Mouse (Mus musculus) heart, embryonic 11.5 days (tissue): ENCODE results near the gene Tm7sf2. TPM values are rescaled to one million over a fixed set of nuclear protein-coding genes. Genes with fewer than 3 reads are reported as not detected.

Experiments
- ATAC-seq: fragments of 200-750 bp; cut with Nextera tagmentation; replicated peaks from 2 replicates; pipeline ENCODE4 v1.8.0; 2017; ENCODE audit warnings: moderate library complexity; ENCODE audit not compliant: insufficient number of reproducible peaks, low FRiP score, low TSS enrichment
- H3K27ac ChIP-seq: fragments of 300-500 bp; sonication (generic); 2 replicates; pipeline ENCODE4 v1.5.1; 2014; ENCODE audit warnings: mild to moderate bottlenecking, low read depth, low read length
- H3K27me3 ChIP-seq: fragments of 300-500 bp; sonication (generic); 2 replicates; pipeline ENCODE4 v1.6.1; 2014; ENCODE audit warnings: mild to moderate bottlenecking, low read length, mixed read lengths; ENCODE audit not compliant: control insufficient read depth, insufficient read depth
- H3K36me3 ChIP-seq: fragments of 300-500 bp; sonication (generic); 2 replicates; pipeline ENCODE4 v1.6.1; 2014; ENCODE audit warnings: mild to moderate bottlenecking, low read length, moderate library complexity, mixed read lengths; ENCODE audit not compliant: control insufficient read depth, insufficient read depth
- H3K4me1 ChIP-seq: fragments of 300-500 bp; sonication (generic); 2 replicates; pipeline ENCODE4 v1.6.1; 2014; ENCODE audit warnings: low read length; ENCODE audit not compliant: control insufficient read depth, insufficient read depth
- H3K4me2 ChIP-seq: fragments of 300-500 bp; sonication (generic); 2 replicates; pipeline ENCODE4 v1.6.1; 2014; ENCODE audit warnings: mild to moderate bottlenecking, moderate library complexity
- H3K4me3 ChIP-seq: fragments of 300-500 bp; sonication (generic); 2 replicates; pipeline ENCODE4 v1.5.1; 2014; ENCODE audit warnings: low read depth, low read length
- H3K9ac ChIP-seq: fragments of 300-500 bp; sonication (generic); 2 replicates; pipeline ENCODE4 v1.6.1; 2014; ENCODE audit warnings: mild to moderate bottlenecking, low read depth, low read length, moderate library complexity
- H3K9me3 ChIP-seq: fragments of 300-500 bp; sonication (generic); replicated peaks from 2 replicates; pipeline ENCODE4 v1.6.1; 2016; ENCODE audit warnings: low read length; ENCODE audit not compliant: control insufficient read depth
- WGBS: fragments of 180-500 bp; shearing (Covaris S2); extraction: QIAGEN DNeasy Blood & Tissue Kit; methylation state at CpG from one replicate; pipeline ENCODE4 v1.1.7; 2014; ENCODE audit not compliant: insufficient replicate concordance; 5-methylcytosine and 5-hydroxymethylcytosine counted together
- polyA plus RNA-seq: library from polyadenylated mRNA; unstranded; fragments of >200 nt; fragmentation: Nextera tagmentation; extraction: Ambion mirVana; gene quantifications from 2 replicates; pipeline ENCODE4 v1.2.1, GENCODE M21; 2014

Gene Tm7sf2
- polyA plus RNA-seq, 1 experiment from 2014 or later: 10.1 TPM

DNA sequence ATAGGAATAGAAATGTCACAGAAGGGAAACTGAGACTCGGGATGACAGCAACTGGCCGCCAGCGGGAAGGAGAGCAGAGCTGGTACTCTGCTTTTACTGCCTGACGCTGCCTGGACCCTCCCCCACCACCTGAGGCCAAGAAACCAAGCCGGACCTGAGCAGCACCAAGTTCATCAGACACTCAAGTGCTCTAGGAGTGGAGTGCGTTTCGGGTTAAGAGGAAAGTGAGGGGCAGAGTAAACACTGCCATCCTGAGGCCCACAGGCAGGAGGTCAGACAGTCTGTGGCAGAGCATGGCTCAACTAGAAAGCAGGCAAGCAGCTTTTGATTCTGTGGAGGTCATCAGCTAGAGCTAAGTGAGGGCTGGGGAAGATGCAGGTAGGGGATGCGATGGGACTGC, 45.1 kb downstream of the Tm7sf2 start:
- Histone ChIP-seq H3K4me3 (no peak overlapping the region), H3K36me3 (no peaks in the 10 kb centered on the region), H3K4me2 (no peak overlapping the region), H3K27me3 (no peaks in the 10 kb centered on the region), H3K9me3 (no peaks in the 10 kb centered on the region), H3K27ac (no peak overlapping the region), H3K4me1 (no peaks in the 10 kb centered on the region), H3K9ac (no peak overlapping the region)
- ATAC-seq: no peak
- WGBS: 54% methylated on average over 8 of the region's 8 CpGs

GRCm38 (mm10) chr19:6020276-6020675, 47.9 kb downstream of the Tm7sf2 start:
- ATAC-seq: no peak
- Histone ChIP-seq H3K4me3 (no peak overlapping the region), H3K4me1 (peaks cover 2% of the 10 kb centered on the region; the same call in 1 of the 2 replicates), H3K4me2 (no peak overlapping the region), H3K27me3 (peaks cover 3% of the 10 kb centered on the region; the same call in 1 of the 2 replicates), H3K9me3 (no peaks in the 10 kb centered on the region), H3K9ac (no peak overlapping the region), H3K36me3 (no peaks in the 10 kb centered on the region), H3K27ac (no peak overlapping the region)
- 35% methylated on average over 3 of the region's 3 CpGs for WGBS

- Histone ChIP-seq H3K4me1 (peaks cover 9% of the 10 kb centered on the region; the same call in 1 of the 2 replicates), H3K9me3 (no peaks in the 10 kb centered on the region), H3K27me3 (peaks cover 3% of the 10 kb centered on the region; the same call in 1 of the 2 replicates), H3K9ac (no peak overlapping the region), H3K27ac (no peak overlapping the region), H3K36me3 (no peaks in the 10 kb centered on the region), H3K4me3 (no peak overlapping the region), H3K4me2 (no peak overlapping the region)
- 23% methylated on average over 15 of the region's 15 CpGs for WGBS
- ATAC-seq: no peak
Measured at GRCm38 (mm10) chr19:6018142-6019089, 49.8 kb downstream of the Tm7sf2 start.

- peak overlapping the region; percentile 95; the same call in 1 of the 2 replicates for H3K4me2 ChIP-seq
- peaks cover 9% of the 10 kb centered on the region; the same call in 1 of the 2 replicates for H3K4me1 ChIP-seq
- 0 out of 2 replicates have a peak overlapping the region, but pooled peaks have one; percentile 60 for H3K4me3 ChIP-seq
- no peaks in the 10 kb centered on the region for H3K9me3 ChIP-seq
- H3K27me3 ChIP-seq: peaks cover 6% of the 10 kb centered on the region; the same call in 1 of the 2 replicates
- H3K36me3 ChIP-seq: no peaks in the 10 kb centered on the region
- H3K9ac ChIP-seq: no peak overlapping the region
- ATAC-seq: no peak
- WGBS: 52% methylated on average over 7 of the region's 7 CpGs
- H3K27ac ChIP-seq: no peak overlapping the region
Measured at GRCm38 (mm10) chr19:6016532-6016931, 51.6 kb downstream of the Tm7sf2 start.

- Histone ChIP-seq H3K9ac (peak within 1 kb of the TSS; percentile 73), H3K9me3 (no peaks in the 10 kb centered on the region), H3K4me3 (peak within 1 kb of the TSS; percentile 60), H3K27ac (peak within 1 kb of the TSS; percentile 80), H3K27me3 (peaks cover 6% of the 10 kb centered on the region; the same call in 1 of the 2 replicates), H3K36me3 (no peaks in the 10 kb centered on the region), H3K4me2 (peak within 1 kb of the TSS; percentile 95), H3K4me1 (peaks cover 9% of the 10 kb centered on the region; the same call in 1 of the 2 replicates)
- peak; percentile 72 for ATAC-seq
- 3% methylated on average over 39 of the region's 40 CpGs for WGBS
Measured at GRCm38 (mm10) chr19:6015511-6016315, 52.5 kb downstream of the Tm7sf2 start, which contains the start of gene Capn1. Gene Capn1, minus strand, starts transcription at chr19:6015897.

GRCm38 (mm10) chr19:6014991-6015510, 53.1 kb downstream of the Tm7sf2 start:
- Histone ChIP-seq H3K9me3 (no peaks in the 10 kb centered on the region), H3K4me1 (peaks cover 9% of the 10 kb centered on the region; the same call in 1 of the 2 replicates), H3K27ac (peak overlapping the region; percentile 80), H3K27me3 (peaks cover 6% of the 10 kb centered on the region; the same call in 1 of the 2 replicates), H3K4me3 (peak overlapping the region; percentile 60), H3K36me3 (no peaks in the 10 kb centered on the region), H3K4me2 (peak overlapping the region; percentile 95), H3K9ac (peak overlapping the region; percentile 73)
- peak; percentile 90 for ATAC-seq
- 2% methylated on average over 18 of the region's 18 CpGs for WGBS

DNA sequence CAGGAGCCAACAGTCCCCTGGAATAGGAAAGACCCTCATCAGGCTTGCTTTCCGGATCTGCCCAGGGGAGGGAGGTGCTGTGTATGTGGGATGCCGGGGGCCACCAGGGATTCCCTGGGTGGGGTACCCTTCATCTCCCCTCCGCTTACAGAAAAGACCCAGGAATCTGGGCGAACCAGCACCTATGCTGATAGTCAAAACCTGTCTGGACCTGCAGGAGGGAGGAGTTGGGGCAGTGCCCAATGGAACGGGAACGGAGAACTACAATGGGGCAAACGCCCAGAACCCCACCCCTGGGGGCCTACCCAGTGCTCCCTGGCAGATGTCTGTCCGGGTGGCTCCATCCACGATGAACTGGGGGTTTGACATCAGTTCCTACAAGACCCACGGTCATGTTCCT, 54.5 kb downstream of the Tm7sf2 start:
- H3K4me2 ChIP-seq: peak overlapping the region; percentile 95; the same call in 1 of the 2 replicates
- ATAC-seq: no peak
- H3K9ac ChIP-seq: no peak overlapping the region
- H3K27ac ChIP-seq: no peak overlapping the region
- peaks cover 6% of the 10 kb centered on the region; the same call in 1 of the 2 replicates for H3K27me3 ChIP-seq
- WGBS: 89% methylated on average over 10 of the region's 10 CpGs
- H3K4me1 ChIP-seq: peaks cover 9% of the 10 kb centered on the region; the same call in 1 of the 2 replicates
- no peak overlapping the region for H3K4me3 ChIP-seq
- H3K36me3 ChIP-seq: no peaks in the 10 kb centered on the region
- H3K9me3 ChIP-seq: no peaks in the 10 kb centered on the region
